Mouse (Mus musculus): Measurements from ENCODE around the gene Osmr. TPM values are rescaled to one million over a fixed set of nuclear protein-coding genes. Genes with fewer than 3 reads are reported as not detected.

The Osmr gene
- 15.6 TPM for polyA plus RNA-seq (2014; fragmentation: Illumina TruSeq; extraction: RNeasy Lipid Tissue Mini Kit (QIAGEN cat#74804))

GRCm38 (mm10) chr15:6874601-6875019, at the start of gene Osmr:
Gene Osmr (minus strand): TSS chr15:6874969.

Other genes starting within 250 kb of the Osmr start
- gene Rictor, start 166.6 kb downstream of the Osmr start, polyA plus RNA-seq (2014; fragmentation: Illumina TruSeq; extraction: RNeasy Lipid Tissue Mini Kit (QIAGEN cat#74804)): 30.6 TPM
- gene Lifr, start 215.6 kb upstream of the Osmr start, polyA plus RNA-seq (2014; fragmentation: Illumina TruSeq; extraction: RNeasy Lipid Tissue Mini Kit (QIAGEN cat#74804)): 38.5 TPM